7 mouse cellular contexts compared by ENCODE assay signal in the genomic region with DNA sequence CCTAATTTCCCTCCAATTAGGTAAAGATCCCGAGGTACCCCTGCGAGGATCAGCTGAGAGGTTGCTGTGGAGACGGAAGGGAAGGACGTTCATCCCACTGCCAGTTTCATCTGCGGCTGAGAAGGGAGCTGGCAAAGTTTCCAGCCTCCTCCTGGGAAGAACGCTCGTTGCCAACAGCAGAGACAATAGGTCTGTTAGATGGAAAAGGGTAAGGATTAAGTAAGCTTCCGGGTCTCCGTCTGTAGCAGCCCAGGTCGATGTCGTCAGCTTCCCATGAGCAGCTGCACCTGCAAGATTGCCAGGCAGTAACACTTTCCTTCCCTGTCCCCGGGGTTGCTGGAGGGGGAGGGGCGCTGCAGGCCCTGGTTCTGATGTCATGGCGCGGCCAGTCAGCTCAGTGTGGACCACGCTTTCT. TPM values are rescaled to one million over a fixed set of nuclear protein-coding genes. Genes with fewer than 3 reads are reported as not detected.
DNase-seq lines count a peak whose midpoint lies in the region; ATAC-seq lines count a peak whose summit lies in the region.

No protein-coding gene starts in this region.

- no peaks in the 10 kb centered on the region for H3K36me3 ChIP-seq in intestine, embryonic 16.5 days (ENCODE audit: control insufficient read depth, insufficient read depth, low read length)
- H3K36me3 ChIP-seq in midbrain, embryonic 12.5 days = no peaks in the 10 kb centered on the region

- H3K27ac ChIP-seq in intestine, embryonic 16.5 days (ENCODE audit: low read length) = no peak overlapping the region; the same call in 1 of the 2 replicates
- peak overlapping the region; percentile 60 for H3K27ac ChIP-seq in midbrain, embryonic 12.5 days (replicated peaks)

- H3K4me2 ChIP-seq in intestine, embryonic 16.5 days (ENCODE audit: low read depth, low read length) = peak overlapping the region; percentile 46
- H3K4me2 ChIP-seq in midbrain, embryonic 12.5 days (replicated peaks) = peak overlapping the region; percentile 55

- WGBS in intestine, embryonic 16.5 days = 12% methylated on average over 16 of the region's 16 CpGs
- 2% methylated on average over 16 of the region's 16 CpGs for WGBS in midbrain, embryonic 12.5 days

- intact Hi-C loops in left cerebral cortex, postnatal 4 days (cut with DNase I) = loop anchor here (5.0 kb wide), 1 partner anchor 114 kb away; a partner anchor contains a TSS

- H3K4me1 ChIP-seq in intestine, embryonic 16.5 days (ENCODE audit: control insufficient read depth, insufficient read depth, low read length) = peaks cover 16% of the 10 kb centered on the region
- H3K4me1 ChIP-seq in midbrain, embryonic 12.5 days = peaks cover 28% of the 10 kb centered on the region

- H3K4me3 ChIP-seq in intestine, embryonic 16.5 days (ENCODE audit: low read length) = peak overlapping the region; percentile 43
- H3K4me3 ChIP-seq in midbrain, embryonic 12.5 days = peak overlapping the region; percentile 37

- no peaks in the 10 kb centered on the region for H3K9me3 ChIP-seq in intestine, embryonic 16.5 days (ENCODE audit: control insufficient read depth, low read length)
- no peaks in the 10 kb centered on the region for H3K9me3 ChIP-seq in midbrain, embryonic 12.5 days

- H3K9ac ChIP-seq in intestine, embryonic 16.5 days (ENCODE audit: low read depth, low read length) = peak overlapping the region; percentile 51
- peak overlapping the region; percentile 34 for H3K9ac ChIP-seq in midbrain, embryonic 12.5 days (replicated peaks)

- DNase-seq in adrenal gland, postnatal 25 days = peak; percentile 56
- peak; percentile 53 for DNase-seq in embryo, embryonic 10 days (ENCODE audit: low spot score)
- peak; percentile 94 for DNase-seq in left cerebral cortex, postnatal 4 days

- ATAC-seq in granulocyte monocyte progenitor cell, adult 5-6 weeks (replicated peaks; ENCODE audit: poor library complexity, severe bottlenecking) = peak; percentile 60
- peak; percentile 75 for ATAC-seq in intestine, embryonic 16.5 days
- ATAC-seq in midbrain, embryonic 12.5 days (ENCODE audit: low FRiP score, low read depth) = peak; percentile 63
- no peak for ATAC-seq in activated CD4-positive, CD25-positive, alpha-beta regulatory T cell, adult 4 months

- no peaks in the 10 kb centered on the region for H3K27me3 ChIP-seq in intestine, embryonic 16.5 days (replicated peaks; ENCODE audit: control insufficient read depth, insufficient read depth, low read length)
- peaks cover 4% of the 10 kb centered on the region; the same call in 1 of the 2 replicates for H3K27me3 ChIP-seq in midbrain, embryonic 12.5 days

RNA-seq across cellular contexts. Expression of a gene that starts 34.6 kb away (rescaled TPM):
- 37.7 and 47.1 TPM in 2 replicates for total RNA-seq in adrenal gland, postnatal 25 days (2021)
- 32.0 and 34.6 TPM in 2 replicates for total RNA-seq in granulocyte monocyte progenitor cell, adult 5-6 weeks (2014; fragmentation: Nextera tagmentation)
- total RNA-seq in granulocyte monocyte progenitor cell, adult 5-6 weeks (2017) = 16.3 and 19.0 TPM in 2 replicates
- polyA plus RNA-seq in intestine, embryonic 16.5 days (2015; fragmentation: Nextera tagmentation; extraction: Ambion mirVana) = 14.6 and 18.0 TPM in 2 replicates
- 10 to 100 TPM; 13.4 to 16.0 TPM for total RNA-seq in left cerebral cortex, postnatal 4 days (2021)
- polyA plus RNA-seq in midbrain, embryonic 12.5 days (2016; fragmentation: Nextera tagmentation; extraction: Ambion mirVana) = 10.8 and 11.3 TPM in 2 replicates
- polyA plus RNA-seq in activated CD4-positive, CD25-positive, alpha-beta regulatory T cell, adult 4 months (2017; shearing (Covaris generic)) = 10 to 100 TPM; 30.4 to 37.0 TPM
